Mouse (Mus musculus) midbrain, embryonic 16.5 days (tissue): ENCODE results near the gene Ddr1. TPM values are rescaled to one million over a fixed set of nuclear protein-coding genes. Genes with fewer than 3 reads are reported as not detected.
A peak's percentile ranks its signal among the peaks of the same experiment; 100 is the strongest.

Source experiments
- ATAC-seq: fragments of 200-750 bp; cut with Nextera tagmentation; 2 replicates; pipeline ENCODE4 v1.8.0; 2017; ENCODE audit warnings: moderate TSS enrichment
- H3K27ac ChIP-seq: fragments of 300-500 bp; sonication (generic); 2 replicates; pipeline ENCODE4 v1.5.1; 2014; ENCODE audit warnings: mild to moderate bottlenecking, low read length, mixed read lengths
- H3K27me3 ChIP-seq: fragments of 300-500 bp; sonication (generic); 2 replicates; pipeline ENCODE4 v1.6.1; 2014; ENCODE audit warnings: low read depth, low read length, mixed read lengths; ENCODE audit not compliant: control insufficient read depth, insufficient read depth
- H3K36me3 ChIP-seq: fragments of 300-500 bp; sonication (generic); 2 replicates; pipeline ENCODE4 v1.6.1; 2014; ENCODE audit warnings: mild to moderate bottlenecking, low read length, moderate library complexity, mixed read lengths; ENCODE audit not compliant: control insufficient read depth, insufficient read depth
- H3K4me1 ChIP-seq: fragments of 300-500 bp; sonication (generic); 2 replicates; pipeline ENCODE4 v1.6.1; 2014; ENCODE audit warnings: mild to moderate bottlenecking, low read length, mixed read lengths; ENCODE audit not compliant: control insufficient read depth, insufficient read depth
- H3K4me2 ChIP-seq: fragments of 300-500 bp; sonication (generic); 2 replicates; pipeline ENCODE4 v1.6.1; 2014; ENCODE audit warnings: mild to moderate bottlenecking, low read length, mixed read lengths
- H3K4me3 ChIP-seq: fragments of 300-500 bp; sonication (generic); 2 replicates; pipeline ENCODE4 v1.5.1; 2014; ENCODE audit warnings: low read depth, mild to moderate bottlenecking, low read length, moderate library complexity, mixed read lengths
- H3K9ac ChIP-seq: fragments of 300-500 bp; sonication (generic); 2 replicates; pipeline ENCODE4 v1.6.1; 2014; ENCODE audit warnings: low read depth, low read length, mixed read lengths
- H3K9me3 ChIP-seq: fragments of 300-500 bp; sonication (generic); replicated peaks from 2 replicates; pipeline ENCODE4 v1.6.1; 2014; ENCODE audit warnings: mild to moderate bottlenecking, low read length, mixed read lengths; ENCODE audit not compliant: control insufficient read depth, poor library complexity, severe bottlenecking
- WGBS: fragments of 180-500 bp; shearing (Covaris S2); extraction: QIAGEN DNeasy Blood & Tissue Kit; methylation state at CpG from one replicate; pipeline ENCODE4 v1.1.7; 2014; 5-methylcytosine and 5-hydroxymethylcytosine counted together
- polyA plus RNA-seq: library from polyadenylated mRNA; unstranded; fragments of >200 nt; fragmentation: Nextera tagmentation; extraction: Ambion mirVana; gene quantifications from 2 replicates; pipeline ENCODE4 v1.2.1, GENCODE M21; 2015

Ddr1 gene
- polyA plus RNA-seq, 1 experiment from 2014 or later: 87.8 TPM

DNA sequence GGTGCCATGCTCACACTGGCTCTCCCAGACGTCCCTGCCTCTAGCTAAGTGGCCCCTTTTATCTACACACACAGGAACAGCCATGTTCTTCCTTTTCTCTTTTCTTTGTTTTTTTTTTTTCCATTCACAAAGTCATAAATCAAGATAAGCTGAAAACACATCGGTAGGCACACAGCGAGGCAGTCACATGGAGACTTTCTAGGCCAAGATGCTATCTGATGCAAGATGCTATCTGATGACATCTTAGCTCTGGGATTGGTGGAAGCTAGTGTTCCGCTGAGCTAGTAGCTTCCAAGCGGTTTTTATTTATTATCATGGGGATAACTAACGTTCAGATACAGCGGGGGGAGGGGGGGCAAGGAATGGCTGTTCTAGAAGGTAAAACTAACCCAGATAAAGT is 22.6 kb upstream of the Ddr1 start:
- H3K27me3 ChIP-seq: no peaks in the 10 kb centered on the region
- H3K9me3 ChIP-seq: no peaks in the 10 kb centered on the region
- no peaks in the 10 kb centered on the region for H3K36me3 ChIP-seq
- H3K4me3 ChIP-seq: no peak overlapping the region
- no peak overlapping the region for H3K27ac ChIP-seq
- no peaks in the 10 kb centered on the region for H3K4me1 ChIP-seq
- H3K4me2 ChIP-seq: no peak overlapping the region
- 62% methylated on average over 7 of the region's 7 CpGs for WGBS
- no peak overlapping the region for H3K9ac ChIP-seq
- ATAC-seq: no peak

DNA sequence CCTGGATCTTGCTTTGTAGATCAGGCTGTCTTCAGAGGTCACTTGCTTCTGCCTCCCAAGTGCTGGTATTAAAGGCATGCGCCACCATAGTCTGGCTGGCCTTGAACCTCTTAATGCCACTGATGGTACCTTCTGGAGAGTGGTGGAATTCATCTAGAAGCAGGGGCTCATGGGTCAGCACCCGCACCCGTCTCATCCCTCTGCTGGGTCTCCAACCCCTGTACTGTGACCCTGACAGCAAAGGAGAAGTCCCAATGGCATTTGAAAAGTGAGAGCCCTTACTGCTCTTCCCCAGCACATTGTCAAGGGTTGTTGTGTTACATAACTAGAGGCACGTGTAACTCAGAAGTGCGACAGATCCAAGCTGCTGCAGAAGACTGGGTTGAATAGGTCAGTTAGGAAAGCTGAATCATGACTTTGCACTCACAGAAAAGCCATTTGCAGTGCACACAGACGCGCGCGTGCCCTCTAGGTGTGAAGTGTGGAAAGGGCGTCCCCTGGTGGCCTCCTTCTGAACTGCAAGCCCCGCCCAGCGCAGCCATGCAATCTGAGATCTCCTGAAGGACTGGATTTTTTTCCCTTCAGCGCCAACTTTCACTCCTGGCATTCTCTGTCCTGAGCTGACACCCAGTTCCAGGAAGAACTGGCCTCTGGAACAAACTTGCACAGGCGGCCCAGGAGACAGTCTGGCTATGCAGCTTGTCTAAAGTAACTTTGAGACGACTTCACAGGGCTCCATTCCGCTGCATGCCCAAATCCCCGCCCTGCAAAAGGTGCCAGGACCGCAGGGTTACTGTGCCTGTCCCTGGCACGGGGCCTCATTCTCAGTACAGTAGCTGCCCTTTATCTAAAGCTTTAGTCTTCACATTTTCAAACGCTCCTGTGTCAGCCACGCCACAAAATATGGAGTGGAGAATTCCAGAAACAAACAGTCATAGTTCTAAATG is 21.1 kb upstream of the Ddr1 start:
- Histone ChIP-seq H3K9ac (0 out of 2 replicates have a peak overlapping the region, but pooled peaks have one; percentile 16), H3K9me3 (no peaks in the 10 kb centered on the region), H3K4me1 (peaks cover under 1% of the 10 kb centered on the region; the same call in 1 of the 2 replicates), H3K4me2 (peak overlapping the region; percentile 17; the same call in 1 of the 2 replicates), H3K36me3 (no peaks in the 10 kb centered on the region), H3K27ac (no peak overlapping the region), H3K27me3 (no peaks in the 10 kb centered on the region), H3K4me3 (no peak overlapping the region)
- WGBS: 31% methylated on average over 21 of the region's 21 CpGs
- peak; percentile 69 for ATAC-seq

- Histone ChIP-seq H3K27ac (no peak overlapping the region), H3K9ac (no peak overlapping the region), H3K9me3 (no peaks in the 10 kb centered on the region), H3K36me3 (no peaks in the 10 kb centered on the region), H3K27me3 (no peaks in the 10 kb centered on the region), H3K4me1 (peaks cover 4% of the 10 kb centered on the region; the same call in 1 of the 2 replicates), H3K4me3 (no peak overlapping the region), H3K4me2 (no peak overlapping the region)
- ATAC-seq: no peak
- 71% methylated on average over 8 of the region's 8 CpGs for WGBS
Measured at GRCm38 (mm10) chr17:35721676-35722075, 17.3 kb upstream of the Ddr1 start.

DNA sequence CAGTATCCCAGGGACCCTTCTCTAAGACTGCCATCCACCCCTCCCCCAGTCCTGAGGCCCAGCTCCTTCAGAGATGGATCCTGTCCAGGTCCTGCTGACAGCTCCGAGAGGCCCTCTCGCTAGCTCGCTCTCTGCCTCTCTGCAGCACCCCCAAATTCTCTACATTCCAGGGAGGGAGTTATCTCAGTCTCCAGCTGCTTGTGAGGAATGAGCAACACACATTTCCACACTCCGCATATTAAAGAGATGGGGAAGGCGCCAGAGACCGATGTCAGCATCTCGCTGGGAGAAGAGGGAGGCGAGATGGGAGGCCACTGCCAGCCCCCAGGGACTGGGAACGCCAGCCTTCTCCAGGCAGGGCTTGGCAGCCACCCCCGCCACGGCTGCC is 15.9 kb upstream of the Ddr1 start:
- H3K27me3 ChIP-seq: no peaks in the 10 kb centered on the region
- peaks cover 4% of the 10 kb centered on the region; the same call in 1 of the 2 replicates for H3K4me1 ChIP-seq
- no peak overlapping the region for H3K4me3 ChIP-seq
- 16% methylated on average over 9 of the region's 11 CpGs for WGBS
- 0 out of 2 replicates have a peak overlapping the region, but pooled peaks have one; percentile 32 for H3K9ac ChIP-seq
- H3K4me2 ChIP-seq: peak overlapping the region; percentile 29; the same call in 1 of the 2 replicates
- ATAC-seq: 0 out of 2 replicates have a peak, but pooled peaks have one; percentile 42
- no peaks in the 10 kb centered on the region for H3K36me3 ChIP-seq
- H3K9me3 ChIP-seq: no peaks in the 10 kb centered on the region
- no peak overlapping the region for H3K27ac ChIP-seq

GRCm38 (mm10) chr17:35719616-35720339 is 15.4 kb upstream of the Ddr1 start:
- Histone ChIP-seq H3K9me3 (no peaks in the 10 kb centered on the region), H3K36me3 (no peaks in the 10 kb centered on the region), H3K4me3 (no peak overlapping the region), H3K27ac (no peak overlapping the region), H3K27me3 (no peaks in the 10 kb centered on the region), H3K4me1 (peaks cover 4% of the 10 kb centered on the region; the same call in 1 of the 2 replicates), H3K4me2 (no peak overlapping the region), H3K9ac (no peak overlapping the region)
- 69% methylated on average over 9 of the region's 9 CpGs for WGBS
- ATAC-seq: no peak

DNA sequence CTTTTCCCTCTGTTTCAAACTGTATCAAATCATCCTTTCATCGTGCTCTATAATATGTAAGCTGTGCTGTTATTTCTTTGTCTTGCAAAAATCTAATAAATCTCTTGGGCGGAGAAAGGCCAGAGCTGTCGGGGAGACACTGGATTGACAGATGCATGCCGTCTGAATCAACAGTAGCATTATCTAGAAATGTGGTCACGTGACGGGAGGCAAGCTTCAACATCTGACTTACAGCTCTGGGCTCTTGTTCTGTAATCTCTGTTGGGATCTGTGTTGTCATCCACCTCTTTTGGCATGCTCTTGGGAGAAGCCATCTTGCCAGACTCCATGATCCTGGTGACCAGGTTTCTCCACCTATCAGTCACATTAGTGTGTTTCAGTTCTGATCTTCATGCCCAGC is 12.7 kb upstream of the Ddr1 start:
- ATAC-seq: no peak
- H3K27ac ChIP-seq: no peak overlapping the region
- H3K4me2 ChIP-seq: no peak overlapping the region
- H3K4me3 ChIP-seq: no peak overlapping the region
- peaks cover 4% of the 10 kb centered on the region; the same call in 1 of the 2 replicates for H3K4me1 ChIP-seq
- 90% methylated on average over 6 of the region's 6 CpGs for WGBS
- H3K36me3 ChIP-seq: no peaks in the 10 kb centered on the region
- no peaks in the 10 kb centered on the region for H3K9me3 ChIP-seq
- no peak overlapping the region for H3K9ac ChIP-seq
- H3K27me3 ChIP-seq: no peaks in the 10 kb centered on the region

DNA sequence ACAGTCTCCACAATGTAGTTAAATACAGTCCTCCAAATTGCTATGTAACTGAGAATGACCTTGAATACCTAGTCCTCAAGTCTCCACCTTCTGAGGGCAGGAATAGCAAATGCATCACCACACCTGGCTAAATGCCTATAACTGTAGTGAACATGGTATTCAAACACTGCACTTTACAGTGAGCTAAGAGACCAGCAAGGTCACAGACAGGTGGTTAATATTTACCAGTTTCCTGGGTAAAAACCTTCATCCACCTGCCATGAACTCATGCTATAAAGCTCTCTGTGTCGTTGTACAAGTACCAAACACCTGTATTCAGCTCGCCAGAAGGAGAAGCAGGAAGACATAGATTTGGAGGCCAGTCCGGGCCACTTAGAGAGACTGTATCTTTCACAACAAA is 11.7 kb upstream of the Ddr1 start:
- H3K9me3 ChIP-seq: no peaks in the 10 kb centered on the region
- no peaks in the 10 kb centered on the region for H3K27me3 ChIP-seq
- no peak overlapping the region for H3K4me3 ChIP-seq
- 89% methylated on average over 3 of the region's 3 CpGs for WGBS
- no peaks in the 10 kb centered on the region for H3K36me3 ChIP-seq
- no peak overlapping the region for H3K4me2 ChIP-seq
- no peak for ATAC-seq
- H3K4me1 ChIP-seq: peaks cover 4% of the 10 kb centered on the region; the same call in 1 of the 2 replicates
- no peak overlapping the region for H3K9ac ChIP-seq
- H3K27ac ChIP-seq: no peak overlapping the region

- no peaks in the 10 kb centered on the region for H3K27me3 ChIP-seq
- H3K27ac ChIP-seq: 0 out of 2 replicates have a peak overlapping the region, but pooled peaks have one; percentile 18
- no peak overlapping the region for H3K4me2 ChIP-seq
- H3K4me1 ChIP-seq: peaks cover 7% of the 10 kb centered on the region; the same call in 1 of the 2 replicates
- WGBS: 19% methylated on average over 8 of the region's 8 CpGs
- ATAC-seq: 0 out of 2 replicates have a peak, but pooled peaks have one; percentile 28
- H3K9ac ChIP-seq: no peak overlapping the region
- no peaks in the 10 kb centered on the region for H3K9me3 ChIP-seq
- no peaks in the 10 kb centered on the region for H3K36me3 ChIP-seq
- no peak overlapping the region for H3K4me3 ChIP-seq
Measured at GRCm38 (mm10) chr17:35710705-35711347, 6.4 kb upstream of the Ddr1 start.
